Mouse (Mus musculus): ENCODE data around the gene Ccdc33.

Gene Ccdc33

GRCm38 (mm10) chr9:58118671-58119070, at the start of gene Ccdc33:
TSS of gene Ccdc33 (minus strand) at chr9:58118823.
- DNase-seq, result no peak

GRCm38 (mm10) chr9:58165779-58166178, 47.2 kb upstream of the Ccdc33 start:
- DNase-seq, result no peak

GRCm38 (mm10) chr9:58163146-58163545, 44.5 kb upstream of the Ccdc33 start:
- no peak for DNase-seq

- DNase-seq, result no peak
Measured at GRCm38 (mm10) chr9:58162173-58162572, 43.5 kb upstream of the Ccdc33 start.

GRCm38 (mm10) chr9:58160315-58160714, 41.7 kb upstream of the Ccdc33 start:
- DNase-seq, result no peak

- no peak for DNase-seq
Measured at GRCm38 (mm10) chr9:58159855-58160254, 41.2 kb upstream of the Ccdc33 start.

GRCm38 (mm10) chr9:58158541-58159311, 40.1 kb upstream of the Ccdc33 start:
- peak; percentile 13 to 20 for DNase-seq

GRCm38 (mm10) chr9:58157838-58158237, 39.2 kb upstream of the Ccdc33 start:
- DNase-seq, result no peak

GRCm38 (mm10) chr9:58156819-58157560, 38.4 kb upstream of the Ccdc33 start:
- no peak for DNase-seq

GRCm38 (mm10) chr9:58155366-58155765, 36.7 kb upstream of the Ccdc33 start:
- DNase-seq, result peak; percentile 42 to 70

GRCm38 (mm10) chr9:58153095-58153494, 34.5 kb upstream of the Ccdc33 start:
- no peak for DNase-seq

- DNase-seq, result peak in 1 of 2 experiments; percentile 61
Measured at GRCm38 (mm10) chr9:58150733-58151361, 32.2 kb upstream of the Ccdc33 start.

GRCm38 (mm10) chr9:58148806-58149205, 30.2 kb upstream of the Ccdc33 start:
- no peak for DNase-seq

- no peak for DNase-seq
Measured at GRCm38 (mm10) chr9:58145417-58145816, 26.8 kb upstream of the Ccdc33 start.

- no peak for DNase-seq
Measured at GRCm38 (mm10) chr9:58144664-58145063, 26.0 kb upstream of the Ccdc33 start.

- DNase-seq, result peak in 1 of 2 experiments; percentile 19
Measured at GRCm38 (mm10) chr9:58143419-58143818, 24.8 kb upstream of the Ccdc33 start.

GRCm38 (mm10) chr9:58139947-58140346, 21.3 kb upstream of the Ccdc33 start:
- peak; percentile 45 to 51 for DNase-seq

GRCm38 (mm10) chr9:58135921-58136321, 17.3 kb upstream of the Ccdc33 start:
- no peak for DNase-seq

- no peak for DNase-seq
Measured at GRCm38 (mm10) chr9:58134906-58135305, 16.3 kb upstream of the Ccdc33 start.

GRCm38 (mm10) chr9:58133893-58134884, 15.6 kb upstream of the Ccdc33 start:
- no peak for DNase-seq

GRCm38 (mm10) chr9:58131735-58132134, 13.1 kb upstream of the Ccdc33 start:
- peak in 1 of 2 experiments; percentile 31 for DNase-seq

- DNase-seq, result peak; percentile 23 to 59
Measured at GRCm38 (mm10) chr9:58130909-58131308, 12.3 kb upstream of the Ccdc33 start.

Measured in kidney, postnatal 36 days (tissue).